Mouse (Mus musculus): Measurements from ENCODE around the gene Fam78a. TPM values are rescaled to one million over a fixed set of nuclear protein-coding genes. Genes with fewer than 3 reads are reported as not detected.
"Not testable (repeated sequence)": the region's sequence is repeated elsewhere in the genome, so short reads cannot be mapped to it uniquely, and the experiment has no call there.

Gene Fam78a
- total RNA-seq, 2 experiments from 2014 or later, result 9.5 to 20.5 TPM

DNA sequence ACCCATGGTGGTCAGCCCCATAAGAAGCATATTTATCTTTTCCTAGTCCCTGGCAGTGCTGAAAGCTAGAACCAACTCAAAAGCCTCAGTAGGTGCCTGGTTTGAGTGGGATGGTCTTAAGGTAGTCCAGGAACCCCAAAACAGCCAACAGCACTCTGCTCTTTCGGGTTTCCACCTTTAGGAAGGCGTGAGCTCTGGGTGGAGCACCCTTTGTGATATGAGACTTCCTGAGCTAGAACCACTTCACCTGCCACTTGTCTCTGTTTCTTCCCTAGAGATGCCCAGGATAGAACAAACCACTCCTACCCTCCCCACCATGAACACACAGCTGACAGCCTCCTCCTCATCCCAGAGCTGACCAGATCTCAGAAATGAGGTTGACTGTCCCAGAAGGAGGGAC is 27.3 kb downstream of the Fam78a start:
- no peak for DNase-seq
- intact Hi-C loops (cut with DNase I; ENCODE audit: low total_unique reads), result no loop called here

DNA sequence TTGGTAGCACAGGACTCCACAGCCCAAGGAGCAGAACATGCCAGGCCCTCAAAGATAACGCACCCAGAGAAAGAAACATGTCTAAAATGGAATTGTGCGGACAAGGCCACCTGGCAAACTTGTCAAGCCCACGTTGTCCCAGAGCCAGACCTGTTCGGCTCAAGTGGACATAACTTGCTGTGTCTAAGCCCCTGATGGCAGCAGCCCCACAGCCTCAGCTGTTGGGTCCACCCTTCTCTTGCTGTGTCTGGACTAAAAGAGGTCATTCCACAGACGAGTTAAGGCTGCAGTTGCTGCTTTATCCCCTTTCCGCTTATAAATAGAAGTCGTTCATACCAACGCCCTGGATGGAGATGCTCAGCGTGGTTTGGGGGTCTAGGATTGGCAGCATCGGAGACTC is 28.1 kb downstream of the Fam78a start:
- no peak for DNase-seq
- intact Hi-C loops (cut with DNase I; ENCODE audit: low total_unique reads), result no loop called here

DNA sequence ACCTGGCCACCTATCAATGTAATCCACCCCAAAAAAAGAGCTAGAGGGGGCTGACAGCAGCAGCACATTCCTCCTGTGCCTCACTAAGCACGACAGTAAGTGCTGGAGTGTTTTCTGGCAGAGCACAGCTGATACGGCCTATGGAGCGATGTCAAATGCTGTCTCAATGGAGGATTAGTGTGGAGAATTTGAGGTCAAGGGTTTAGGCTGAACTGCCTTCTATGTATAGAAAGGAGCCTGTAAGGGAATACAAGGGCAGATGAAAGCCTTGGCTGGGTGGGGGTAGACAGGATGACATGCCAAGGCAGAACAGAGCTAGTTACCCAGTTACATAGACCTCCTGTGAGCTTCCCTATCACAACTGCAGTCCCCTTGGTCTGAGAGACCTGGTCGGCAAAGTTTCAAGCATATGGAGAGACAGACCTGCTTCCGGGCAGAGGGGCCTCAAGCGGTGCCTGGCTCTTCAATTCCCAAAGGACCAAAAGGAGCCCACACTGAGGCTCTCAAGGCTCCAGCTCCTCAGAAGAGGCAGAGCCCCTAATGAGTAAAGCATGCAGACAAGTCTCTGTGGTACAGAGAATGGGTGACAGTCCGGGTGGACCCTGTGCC is 29.2 kb downstream of the Fam78a start:
- intact Hi-C loops (cut with DNase I; ENCODE audit: low total_unique reads), result no loop called here
- DNase-seq, result no peak

DNA sequence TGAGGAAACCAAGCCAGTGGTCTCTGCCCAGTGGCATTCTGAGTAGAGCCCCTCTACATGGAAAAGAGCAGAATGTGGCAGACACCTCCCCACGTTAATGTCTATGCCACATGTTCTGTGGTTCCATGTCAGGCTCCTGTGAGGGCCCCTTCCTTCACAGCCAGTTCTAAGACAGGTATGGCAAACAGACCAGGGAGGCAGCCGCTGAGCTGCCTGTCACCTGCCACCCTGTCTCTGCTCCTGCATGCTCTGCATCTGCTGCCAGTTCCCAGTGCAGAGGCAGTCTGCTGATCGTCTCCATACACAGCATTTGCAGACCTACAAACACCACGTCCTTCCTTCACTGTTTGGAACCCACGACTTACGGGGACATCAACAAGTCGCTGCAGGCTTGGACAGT is 32.2 kb downstream of the Fam78a start:
- intact Hi-C loops (cut with DNase I; ENCODE audit: low total_unique reads), result no loop called here
- DNase-seq, result no peak

DNA sequence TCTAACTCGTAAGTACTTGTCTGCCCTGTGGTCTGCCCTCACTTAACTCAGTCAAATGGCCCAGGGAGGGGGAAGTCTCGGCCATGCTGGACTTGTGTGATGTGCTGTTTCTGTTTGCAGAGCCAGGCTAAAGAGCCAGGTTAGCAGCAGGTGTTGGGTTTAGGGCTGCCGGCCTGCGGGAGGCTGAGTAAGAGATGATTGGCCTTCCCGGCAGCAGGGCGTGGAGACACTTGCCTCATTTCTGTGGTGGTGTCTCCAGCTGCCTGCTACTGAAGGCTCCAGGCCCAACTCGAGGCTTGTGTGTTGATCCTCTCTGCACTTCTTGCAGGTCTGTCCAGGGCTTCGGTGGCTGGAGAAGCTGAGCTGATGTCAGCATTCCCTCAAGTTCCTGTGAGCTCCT is 32.9 kb downstream of the Fam78a start:
- intact Hi-C loops (cut with DNase I; ENCODE audit: low total_unique reads), result no loop called here

DNA sequence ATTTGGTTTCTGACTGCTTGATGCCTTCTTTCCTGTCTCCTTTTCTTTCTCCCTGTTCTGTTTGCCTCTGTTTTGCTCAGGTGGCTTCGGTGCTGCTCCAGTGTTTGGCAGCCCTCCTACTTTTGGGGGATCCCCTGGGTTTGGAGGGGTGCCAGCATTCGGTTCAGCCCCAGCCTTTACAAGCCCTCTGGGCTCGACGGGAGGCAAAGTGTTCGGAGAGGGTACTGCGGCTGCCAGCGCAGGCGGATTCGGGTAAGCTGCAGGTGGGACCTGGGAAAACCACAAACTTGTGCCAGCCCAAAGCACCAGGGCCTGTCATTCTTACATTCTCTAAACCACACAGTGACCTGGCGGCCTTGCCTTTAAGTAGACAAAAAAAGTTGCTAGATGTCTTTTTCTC is 37.3 kb downstream of the Fam78a start:
- intact Hi-C loops (cut with DNase I; ENCODE audit: low total_unique reads), result no loop called here
- DNase-seq, result no peak

More for the DNA sequence above, 32.9 kb downstream of the Fam78a start:
- no peak for DNase-seq

DNA sequence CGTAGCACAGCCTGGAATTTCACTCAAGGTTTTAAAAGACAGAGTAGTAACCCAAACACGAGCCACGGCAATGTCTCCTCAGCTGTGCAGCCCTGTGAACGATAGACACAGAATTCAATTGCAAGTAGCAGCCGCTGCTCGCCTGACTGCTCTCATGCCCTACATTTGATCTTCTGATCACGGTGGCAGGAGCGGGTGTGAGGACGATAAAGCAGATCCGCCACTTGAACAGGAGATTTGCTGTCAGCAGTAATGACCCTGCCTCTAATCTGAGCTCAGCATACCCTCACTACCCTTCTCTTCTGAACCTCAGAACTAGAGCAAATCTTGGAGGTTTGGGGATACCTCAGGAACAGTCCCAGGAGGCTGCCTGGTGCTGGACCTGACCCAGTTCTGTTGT is 38.6 kb downstream of the Fam78a start:
- DNase-seq, result no peak
- intact Hi-C loops (cut with DNase I; ENCODE audit: low total_unique reads), result no loop called here

DNA sequence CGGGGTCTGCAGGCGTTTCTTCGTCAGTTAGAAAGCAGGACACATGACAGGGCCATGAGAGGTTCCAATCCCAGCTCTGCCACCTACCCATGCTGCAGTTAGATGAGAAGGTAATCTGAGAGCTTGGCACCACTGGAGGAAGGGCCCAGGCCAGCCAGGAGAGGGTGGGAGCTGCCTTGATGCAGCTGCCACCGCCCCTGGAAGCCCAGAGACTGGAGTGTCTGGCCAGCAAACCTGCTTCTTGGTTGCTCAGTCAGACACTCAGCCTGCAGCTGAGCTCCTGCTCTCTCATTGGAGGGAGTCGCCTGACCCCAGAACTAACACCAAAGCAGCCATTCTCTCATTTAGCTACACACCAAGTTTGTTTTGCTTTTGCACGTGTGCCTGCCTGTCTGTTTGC is 39.3 kb downstream of the Fam78a start:
- DNase-seq, result peak; percentile 75
- intact Hi-C loops (cut with DNase I; ENCODE audit: low total_unique reads), result no loop called here

DNA sequence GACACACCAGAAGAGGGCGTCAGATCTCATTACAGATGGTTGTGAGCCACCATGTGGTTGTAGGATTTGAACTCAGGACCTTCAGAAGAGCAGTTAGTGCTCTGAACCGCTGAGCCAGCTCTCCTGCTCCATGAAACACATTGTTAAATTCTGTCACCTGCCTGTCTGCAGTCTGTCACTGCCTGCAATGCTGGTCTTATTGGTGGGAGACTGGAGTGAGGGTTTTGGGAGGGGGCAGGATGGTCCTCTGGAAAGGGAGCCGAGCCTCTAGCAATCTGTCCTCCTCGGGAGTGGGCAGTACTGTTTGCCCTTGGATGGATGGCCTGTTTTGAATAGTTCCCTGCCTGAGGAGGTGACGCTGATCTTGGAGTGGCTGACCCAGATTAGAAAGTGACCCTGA is 40.8 kb downstream of the Fam78a start:
- DNase-seq, result no peak
- intact Hi-C loops (cut with DNase I; ENCODE audit: low total_unique reads), result loop anchor here (5.0 kb wide), 1 partner anchor 88 kb away; no protein-coding TSS in a partner anchor

DNA sequence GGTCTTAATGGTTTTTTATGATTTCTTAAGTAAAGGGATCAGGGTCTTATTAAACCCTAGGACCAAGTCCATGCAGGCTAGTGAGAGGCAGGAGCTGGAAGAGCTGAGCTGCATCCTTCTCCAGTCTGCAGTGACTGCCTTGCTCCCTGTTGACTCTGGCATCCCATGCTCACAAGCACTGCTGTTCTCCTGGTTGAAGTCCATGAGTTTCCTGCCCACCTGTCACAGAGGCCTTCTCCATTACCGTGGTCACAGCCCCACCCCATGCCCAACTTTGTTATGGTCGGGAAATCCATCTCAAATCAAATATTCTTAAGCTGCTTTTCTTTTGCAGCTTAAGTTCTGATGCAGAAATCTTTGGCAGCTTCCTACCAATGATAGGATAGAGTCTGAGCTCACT is 43.6 kb downstream of the Fam78a start:
- intact Hi-C loops (cut with DNase I; ENCODE audit: low total_unique reads), result loop anchor here (5.0 kb wide), 1 partner anchor 91 kb away; no protein-coding TSS in a partner anchor
- no peak for DNase-seq

DNA sequence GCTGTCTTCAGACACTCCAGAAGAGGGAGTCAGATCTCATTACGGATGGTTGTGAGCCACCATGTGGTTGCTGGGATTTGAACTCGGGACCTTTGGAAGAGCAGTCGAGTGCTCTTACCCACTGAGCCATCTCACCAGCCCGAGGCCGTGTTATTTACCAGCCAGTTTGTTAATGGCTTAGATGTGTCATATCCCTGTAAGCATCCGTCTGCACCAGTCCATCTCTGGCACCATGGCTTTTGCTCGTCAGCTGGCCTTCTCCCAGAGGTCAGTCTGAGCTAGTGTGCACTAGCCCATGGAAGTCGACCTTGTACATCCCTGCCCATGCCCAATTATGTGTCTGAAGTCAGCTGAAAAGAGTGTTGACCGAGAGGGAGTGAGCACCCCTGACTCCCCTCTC is 44.0 kb downstream of the Fam78a start:
- DNase-seq, result not testable (repeated sequence)
- intact Hi-C loops (cut with DNase I; ENCODE audit: low total_unique reads), result loop anchor here (5.0 kb wide), 1 partner anchor 92 kb away; no protein-coding TSS in a partner anchor

DNA sequence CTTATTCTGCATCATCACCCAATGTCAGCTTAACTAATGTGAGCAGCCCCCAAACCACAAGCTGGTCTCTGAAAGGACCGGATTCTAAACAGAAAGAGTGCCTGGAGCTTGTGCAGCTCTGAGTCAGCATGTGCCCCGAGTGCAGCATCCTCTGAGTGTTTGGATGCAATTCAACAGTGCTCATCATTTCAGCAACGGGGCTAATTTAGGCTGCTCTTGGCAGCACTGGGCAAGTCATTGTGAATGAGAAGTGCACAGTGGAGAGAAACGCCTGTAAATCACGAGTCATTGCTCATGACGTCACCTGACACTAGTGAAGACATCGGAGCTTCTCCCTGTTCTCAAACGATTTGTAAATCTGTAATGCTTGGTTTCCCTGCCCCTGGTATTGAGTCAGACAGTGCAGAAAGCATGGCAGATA is 46.0 kb downstream of the Fam78a start:
- intact Hi-C loops (cut with DNase I; ENCODE audit: low total_unique reads), result no loop called here

DNA sequence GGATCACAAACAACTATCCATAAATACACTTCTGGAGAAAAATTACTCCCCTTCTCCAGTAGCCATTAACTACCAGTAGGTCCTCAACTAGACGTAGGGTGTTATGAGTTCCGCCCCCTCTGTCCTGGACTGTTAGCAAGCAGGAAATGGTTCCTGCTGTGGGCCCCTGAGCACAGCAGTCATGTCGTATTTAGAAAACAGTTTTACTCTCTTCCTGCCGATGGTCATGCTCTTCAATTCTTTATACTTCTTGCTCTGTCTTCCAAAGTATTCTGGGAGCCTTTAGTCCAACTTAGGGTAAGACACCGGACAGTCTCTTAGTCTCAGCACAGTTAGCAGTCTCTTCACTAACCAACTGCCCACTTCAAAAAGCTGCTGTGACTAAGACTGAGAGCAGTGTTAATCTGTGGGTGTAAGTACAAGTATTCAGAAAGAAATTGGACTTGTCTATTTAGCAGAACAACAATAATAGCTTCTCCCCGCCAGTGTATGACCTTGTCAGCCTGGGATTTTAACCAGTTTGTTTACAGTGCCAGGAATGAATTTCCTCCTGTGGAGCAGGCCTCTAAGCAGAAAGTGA is 47.3 kb downstream of the Fam78a start:
- intact Hi-C loops (cut with DNase I; ENCODE audit: low total_unique reads), result no loop called here
- no peak for DNase-seq

More for the DNA sequence above, 46.0 kb downstream of the Fam78a start:
- no peak for DNase-seq

DNA sequence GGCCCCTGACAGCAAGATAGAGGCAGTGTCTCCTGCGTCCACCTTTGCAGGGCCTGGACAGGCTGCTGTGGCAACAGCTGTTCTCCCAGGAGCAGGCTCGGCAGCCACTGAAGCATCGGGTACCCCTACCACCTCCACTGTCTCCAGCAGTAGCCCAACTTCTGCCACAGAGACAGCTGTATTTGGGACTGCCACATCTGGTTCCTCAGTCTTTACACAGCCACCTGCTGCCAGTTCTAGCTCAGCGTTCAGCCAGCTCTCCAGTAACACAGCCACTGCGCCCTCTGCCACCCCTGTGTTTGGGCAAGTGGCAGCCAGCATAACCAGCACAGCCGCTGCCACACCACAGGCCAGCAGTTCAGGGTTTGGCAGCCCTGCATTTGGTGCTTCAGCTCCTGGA is 50.5 kb downstream of the Fam78a start:
- no peak for DNase-seq
- intact Hi-C loops (cut with DNase I; ENCODE audit: low total_unique reads), result no loop called here

DNA sequence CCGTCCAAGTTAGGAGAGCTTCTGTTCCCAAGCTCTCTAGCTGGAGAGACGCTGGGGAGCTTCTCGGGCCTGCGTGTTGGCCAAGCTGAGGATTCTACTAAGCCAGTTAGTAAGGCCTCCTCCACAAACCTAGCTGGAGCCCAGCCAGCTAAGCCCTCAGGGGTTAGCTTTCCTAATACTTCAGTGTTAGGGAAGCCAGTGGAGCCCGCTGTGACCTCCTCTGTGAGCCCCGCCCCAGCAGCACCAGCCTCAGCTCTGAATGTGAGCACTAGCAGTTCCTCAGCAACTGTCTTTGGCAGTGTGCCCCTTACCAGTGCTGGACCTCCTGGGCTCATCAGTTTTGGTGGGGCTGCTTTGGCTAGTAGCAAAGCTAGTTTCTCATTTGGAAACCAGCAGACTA is 51.2 kb downstream of the Fam78a start:
- peak; percentile 86 for DNase-seq
- intact Hi-C loops (cut with DNase I; ENCODE audit: low total_unique reads), result no loop called here

DNA sequence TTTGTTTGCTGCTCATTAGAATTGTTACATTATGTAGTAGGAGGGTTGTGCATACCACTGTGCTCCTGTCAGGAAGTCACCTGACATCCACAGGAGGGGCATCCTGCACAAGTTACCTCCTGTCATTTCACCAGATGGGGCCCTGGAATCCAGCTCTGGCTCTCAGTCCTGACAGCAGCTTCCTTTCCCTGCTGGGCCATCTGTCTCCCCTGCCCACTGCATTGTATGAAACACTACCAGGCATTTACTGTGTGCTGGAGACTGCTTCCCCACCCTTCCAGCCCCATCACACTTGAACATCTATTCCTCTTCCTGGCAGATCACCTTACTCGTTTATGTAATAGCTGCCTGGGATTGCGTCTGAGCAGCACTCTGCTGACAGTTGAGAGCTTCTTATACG is 55.0 kb downstream of the Fam78a start:
- DNase-seq, result no peak
- intact Hi-C loops (cut with DNase I; ENCODE audit: low total_unique reads), result no loop called here

DNA sequence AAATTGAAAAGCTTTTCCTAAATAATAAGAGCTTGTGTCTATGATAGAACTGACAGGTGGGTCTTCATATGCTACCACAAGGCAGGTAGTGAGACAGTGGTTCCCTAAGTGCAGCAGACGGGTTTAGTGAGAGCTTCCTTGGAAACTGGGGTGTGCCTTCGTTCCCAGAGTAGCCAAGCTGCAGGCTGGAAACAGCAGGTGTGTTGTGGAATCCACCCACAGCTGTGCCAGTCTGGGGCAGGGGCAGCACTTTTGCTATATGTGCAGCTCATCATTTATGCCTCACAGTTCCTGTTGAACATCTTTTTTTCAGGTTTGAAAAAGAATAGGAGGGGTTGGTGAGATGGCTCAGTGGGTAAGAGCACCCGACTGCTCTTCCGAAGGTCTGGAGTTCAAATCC is 60.3 kb downstream of the Fam78a start:
- intact Hi-C loops (cut with DNase I; ENCODE audit: low total_unique reads), result no loop called here

DNA sequence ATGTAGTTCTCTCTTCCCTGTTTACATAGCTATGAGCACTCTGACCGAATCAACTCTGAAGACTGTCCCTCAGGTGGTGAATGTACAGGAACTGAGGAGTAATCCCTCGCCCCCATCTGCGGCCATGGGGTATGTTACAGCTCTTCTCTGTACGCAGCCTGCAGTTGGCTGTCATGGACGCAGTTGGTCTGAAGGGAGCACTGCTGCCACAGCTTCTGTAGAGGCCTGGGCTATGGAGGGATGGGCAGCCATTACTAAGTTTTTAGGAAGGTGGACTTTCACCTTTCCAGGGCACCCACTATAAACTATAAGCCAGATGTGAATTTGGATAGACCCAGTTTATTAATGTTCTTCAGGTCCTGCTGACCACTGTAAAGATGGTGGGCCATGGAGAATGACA is 64.4 kb downstream of the Fam78a start:
- intact Hi-C loops (cut with DNase I; ENCODE audit: low total_unique reads), result no loop called here
- no peak for DNase-seq

More for the DNA sequence above, 60.3 kb downstream of the Fam78a start:
- no peak for DNase-seq

DNA sequence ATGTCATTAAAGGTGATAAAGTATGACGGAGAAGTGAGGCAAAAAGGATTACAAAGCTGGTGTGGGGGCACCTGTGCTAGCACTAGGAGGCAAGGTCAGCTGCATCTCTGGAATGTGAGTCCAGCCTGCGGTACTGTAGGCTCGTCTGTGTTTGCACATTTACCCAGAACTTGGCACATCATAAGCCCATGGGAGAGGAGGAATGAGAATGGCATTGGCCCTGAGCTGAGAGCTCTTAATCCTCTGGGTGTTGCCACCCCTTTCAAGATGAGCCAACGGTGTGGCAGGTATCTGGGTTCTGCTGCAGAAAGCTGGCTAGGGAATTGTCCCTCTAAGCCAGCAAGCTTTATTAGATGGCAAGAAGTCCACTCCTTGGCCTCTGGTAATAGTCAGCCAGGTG is 65.0 kb downstream of the Fam78a start:
- DNase-seq, result no peak
- intact Hi-C loops (cut with DNase I; ENCODE audit: low total_unique reads), result no loop called here

DNA sequence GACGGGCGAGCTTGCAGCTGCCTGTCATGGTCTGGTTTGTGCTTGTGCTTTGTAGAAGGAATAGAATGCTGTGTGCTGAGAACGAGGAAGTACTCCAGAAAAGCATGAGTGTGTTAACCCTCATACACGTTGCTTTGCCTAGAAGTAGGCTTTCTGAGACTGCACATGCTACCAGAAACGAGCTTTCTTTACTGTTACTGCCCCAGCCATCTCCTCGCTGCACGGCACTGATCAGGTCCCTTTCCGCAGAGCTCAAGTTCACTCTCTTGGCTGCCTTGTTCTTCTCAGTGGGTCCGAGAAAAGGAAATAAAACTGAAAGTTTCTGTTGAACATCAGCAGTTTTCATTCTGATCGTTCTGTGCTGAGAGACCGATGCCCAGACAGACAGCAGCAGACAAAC is 75.9 kb downstream of the Fam78a start:
- intact Hi-C loops (cut with DNase I; ENCODE audit: low total_unique reads), result no loop called here
- no peak for DNase-seq

DNA sequence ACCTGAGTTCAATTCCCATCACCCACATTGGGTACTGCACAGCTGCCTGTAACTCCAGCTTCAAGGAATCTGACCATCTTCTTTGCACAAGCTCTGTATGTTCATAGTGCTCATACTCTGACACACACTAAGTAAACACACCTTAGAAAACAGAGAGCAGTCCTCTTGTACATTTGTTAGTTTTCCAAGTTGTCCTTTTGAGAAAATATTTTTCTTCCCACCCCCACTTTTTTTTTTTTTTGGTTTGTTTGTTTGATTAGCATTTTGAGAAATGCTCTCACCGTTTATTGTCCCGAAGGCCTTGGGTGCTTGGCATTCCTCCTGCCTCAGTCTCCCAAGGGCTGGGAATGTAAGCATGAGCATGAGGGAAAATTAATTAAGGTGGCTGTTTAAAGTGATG is 76.3 kb downstream of the Fam78a start:
- intact Hi-C loops (cut with DNase I; ENCODE audit: low total_unique reads), result no loop called here

More for the DNA sequence above, 76.3 kb downstream of the Fam78a start:
- no peak for DNase-seq

Data from gastrocnemius, postnatal 14 days (tissue).